Mouse (Mus musculus): Measurements from ENCODE around the gene Plb1. TPM values are rescaled to one million over a fixed set of nuclear protein-coding genes. Genes with fewer than 3 reads are reported as not detected.

The Plb1 gene
- polyA plus RNA-seq, 1 experiment from 2014 or later = 1.2 TPM

Other genes starting within 250 kb of the Plb1 start
- gene Fosl2, start 96.9 kb upstream of the Plb1 start, polyA plus RNA-seq (2015; fragmentation: Nextera tagmentation; extraction: Ambion mirVana) = 6.9 and 7.0 TPM in 2 replicates
- gene Ppp1cb, start 226.1 kb downstream of the Plb1 start, polyA plus RNA-seq (2015; fragmentation: Nextera tagmentation; extraction: Ambion mirVana) = 199 and 220 TPM in 2 replicates

Measured in embryonic facial prominence, embryonic 13.5 days (tissue).